Mouse (Mus musculus) CD8-positive naive resting alpha-beta T cell, adult 2 months (primary cell): Measurements from ENCODE around the gene Parp16.
"Not testable (repeated sequence)": the region's sequence is repeated elsewhere in the genome, so short reads cannot be mapped to it uniquely, and the experiment has no call there.

Experiments used
- DNase-seq, 2 experiments: peaks; one replicate each; pipeline ENCODE4 v3.0.0; 2022; ENCODE audit warnings: low read depth in 2 of 2, low spot score in 2 of 2

Parp16 gene

GRCm38 (mm10) chr9:65207041-65207815 is 12.1 kb downstream of the Parp16 start:
- not testable (repeated sequence) for DNase-seq

- no peak for DNase-seq
Observed at GRCm38 (mm10) chr9:65208293-65209179, 13.4 kb downstream of the Parp16 start.

- DNase-seq: no peak
Observed at GRCm38 (mm10) chr9:65211598-65211997, 16.4 kb downstream of the Parp16 start.

- DNase-seq: no peak
Observed at GRCm38 (mm10) chr9:65214425-65214777, 19.2 kb downstream of the Parp16 start.

- peak; percentile 55 to 66 for DNase-seq
Observed at GRCm38 (mm10) chr9:65214778-65215493, 19.8 kb downstream of the Parp16 start.

- DNase-seq: no peak
Observed at GRCm38 (mm10) chr9:65215494-65216126, 20.5 kb downstream of the Parp16 start.

- DNase-seq: peak in 1 of 2 experiments; percentile 25
Observed at GRCm38 (mm10) chr9:65216972-65217371, 21.8 kb downstream of the Parp16 start.

GRCm38 (mm10) chr9:65217661-65218060 is 22.5 kb downstream of the Parp16 start:
- peak in 1 of 2 experiments; percentile 21 for DNase-seq

GRCm38 (mm10) chr9:65218916-65219315 is 23.8 kb downstream of the Parp16 start:
- no peak for DNase-seq

GRCm38 (mm10) chr9:65220398-65220797 is 25.2 kb downstream of the Parp16 start:
- not testable (repeated sequence) for DNase-seq

- no peak for DNase-seq
Observed at GRCm38 (mm10) chr9:65223927-65224326, 28.8 kb downstream of the Parp16 start.

GRCm38 (mm10) chr9:65225795-65226194 is 30.6 kb downstream of the Parp16 start:
- DNase-seq: no peak

- no peak for DNase-seq
Observed at GRCm38 (mm10) chr9:65230250-65230649, 35.1 kb downstream of the Parp16 start.

- no peak for DNase-seq
Observed at GRCm38 (mm10) chr9:65231284-65231683, 36.1 kb downstream of the Parp16 start.

GRCm38 (mm10) chr9:65233243-65233985 is 38.3 kb downstream of the Parp16 start:
- DNase-seq: no peak

- no peak for DNase-seq
Observed at GRCm38 (mm10) chr9:65234734-65235133, 39.6 kb downstream of the Parp16 start.

GRCm38 (mm10) chr9:65235601-65236000 is 40.4 kb downstream of the Parp16 start:
- no peak for DNase-seq

- DNase-seq: no peak
Observed at GRCm38 (mm10) chr9:65237616-65238015, 42.5 kb downstream of the Parp16 start.

GRCm38 (mm10) chr9:65238191-65238760 is 43.1 kb downstream of the Parp16 start:
- DNase-seq: no peak

- no peak for DNase-seq
Observed at GRCm38 (mm10) chr9:65239176-65239575, 44.0 kb downstream of the Parp16 start.
